Mouse (Mus musculus) lung, adult 2 months (tissue): Measurements from ENCODE around the gene Dlgap1.

Experiments used
- CTCF ChIP-seq: fragments of 200-500 bp; IDR thresholded peaks from 2 replicates; pipeline ENCODE4 v1.5.1; 2011; ENCODE audit warnings: mild to moderate bottlenecking, low read length, control low read depth; ENCODE audit not compliant: insufficient read depth
- POLR2A ChIP-seq: fragments of 200-500 bp; IDR thresholded peaks from 2 replicates; pipeline ENCODE4 v1.6.1; 2011; ENCODE audit warnings: low read depth, mild to moderate bottlenecking, control low read depth, low read length, borderline replicate concordance; ENCODE audit errors: extremely low read depth

DNA sequence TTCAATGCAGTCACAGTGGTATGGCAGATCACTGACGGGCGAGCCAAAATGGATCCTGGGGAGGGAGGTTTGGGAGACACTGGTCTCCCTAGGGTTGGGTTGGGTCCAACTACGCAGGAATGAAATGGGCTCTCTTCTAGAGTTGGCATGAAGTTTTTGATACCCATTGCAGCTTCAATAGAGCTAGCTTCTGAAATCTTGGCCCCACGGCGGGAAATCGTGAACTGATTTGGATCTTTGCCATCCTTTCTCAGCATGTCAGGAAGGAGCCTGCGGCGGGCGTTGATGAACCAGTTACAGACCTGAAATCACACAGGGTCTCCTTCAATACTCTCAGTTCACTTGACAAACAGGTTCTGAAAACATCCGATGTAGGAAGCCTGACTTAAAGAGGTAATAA is 876.1 kb downstream of the Dlgap1 start:
- TF ChIP-seq CTCF: no peak
- no peak for TF ChIP-seq POLR2A
